Mouse (Mus musculus): ENCODE data around the gene Mtfr1l. TPM values are rescaled to one million over a fixed set of nuclear protein-coding genes. Genes with fewer than 3 reads are reported as not detected.
"Not testable (repeated sequence)": the region's sequence is repeated elsewhere in the genome, so short reads cannot be mapped to it uniquely, and the experiment has no call there.

Mtfr1l gene
- polyA plus RNA-seq, 1 experiment = 165 TPM

DNA sequence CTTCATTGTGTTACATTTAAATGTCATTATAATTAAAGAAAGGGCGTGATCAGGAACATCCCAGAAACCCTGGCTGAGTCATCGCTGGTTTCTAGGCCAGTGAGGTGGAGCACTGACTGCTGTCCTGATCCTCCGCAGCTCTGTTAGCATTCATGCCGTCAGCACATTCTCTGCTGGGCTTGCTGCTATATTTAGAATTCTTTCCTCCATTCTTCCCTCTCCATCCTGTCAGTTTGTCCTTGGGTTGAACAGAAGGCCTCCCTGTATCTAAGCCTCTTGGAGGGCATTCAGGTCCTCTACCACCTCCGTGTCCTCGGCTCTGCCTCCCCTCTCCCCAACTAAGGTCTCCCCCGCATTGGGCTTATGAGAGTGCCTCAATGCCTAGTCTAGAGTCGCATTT lies 18.2 kb downstream of the Mtfr1l start:
- DNase-seq (ENCODE audit: low spot score) = no peak

DNA sequence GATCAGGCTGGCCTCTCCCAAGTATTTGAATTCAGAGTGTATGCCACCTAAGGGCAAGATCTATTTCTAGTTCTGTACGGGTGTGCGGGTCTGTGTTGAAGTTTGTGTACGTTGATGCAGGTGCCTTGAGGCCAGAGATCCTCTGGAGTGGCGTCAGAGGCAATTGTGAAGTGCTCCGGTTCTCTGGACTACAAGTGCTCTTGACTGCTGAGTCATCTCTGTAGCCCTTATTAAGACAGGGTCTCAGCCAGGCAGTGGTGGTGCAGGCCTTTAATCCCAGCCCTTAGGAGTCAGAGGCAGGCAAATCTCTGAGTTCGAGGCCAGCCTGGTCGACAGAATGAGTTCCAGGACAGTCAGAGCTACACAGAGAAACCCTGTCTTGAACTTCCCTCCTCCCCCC lies 19.6 kb downstream of the Mtfr1l start:
- no peak for DNase-seq (ENCODE audit: low spot score)

DNA sequence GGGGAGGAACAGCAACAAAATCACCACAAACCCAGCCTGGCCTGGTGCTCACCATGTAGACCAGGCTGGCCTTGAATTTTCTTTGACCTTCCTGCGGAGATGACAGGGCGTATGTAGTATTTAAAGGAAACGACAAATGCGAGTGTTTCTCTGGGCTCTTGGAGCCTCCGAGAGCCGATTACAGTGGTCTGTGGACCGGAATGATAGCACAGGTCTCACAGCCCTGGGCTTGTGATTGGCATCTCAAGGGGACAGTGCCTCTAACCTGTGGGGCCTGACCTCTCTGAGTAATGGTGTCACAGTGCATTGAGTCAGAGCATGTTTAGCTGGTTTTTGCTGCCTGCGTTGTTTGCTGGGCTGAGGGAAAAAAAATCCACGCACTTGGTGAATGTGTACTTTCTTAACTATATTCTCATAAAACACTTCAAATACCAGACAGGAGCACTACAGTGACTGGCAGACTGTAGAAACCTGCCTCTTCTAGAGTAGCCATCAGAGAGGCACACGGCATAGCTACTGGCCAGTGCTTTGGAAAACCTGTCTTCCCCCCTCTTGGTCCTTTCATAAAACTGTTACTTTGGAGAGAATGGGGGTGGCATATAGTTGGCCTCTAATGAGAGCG lies 20.8 kb downstream of the Mtfr1l start:
- no peak for DNase-seq (ENCODE audit: low spot score)

DNA sequence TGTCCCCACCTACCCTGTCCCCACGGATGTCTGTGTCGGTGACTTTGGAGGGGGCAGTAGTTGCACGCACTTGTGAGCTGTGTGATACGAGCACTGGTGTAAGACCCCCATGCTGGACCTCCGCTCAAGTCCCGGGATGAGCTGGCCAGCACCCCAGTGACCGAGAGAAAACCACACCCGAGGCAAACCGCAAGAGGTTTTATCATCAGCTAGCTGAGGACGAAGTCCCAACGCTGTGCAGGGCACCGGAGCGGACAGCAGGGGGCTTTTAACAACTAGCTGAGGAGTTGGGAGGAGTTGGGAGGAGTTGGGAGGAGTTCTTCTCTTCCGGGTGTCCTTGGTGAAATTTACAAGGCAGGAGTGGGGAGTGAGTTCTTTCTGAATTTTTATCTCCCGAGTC lies 22.4 kb downstream of the Mtfr1l start:
- DNase-seq (ENCODE audit: low spot score) = no peak

DNA sequence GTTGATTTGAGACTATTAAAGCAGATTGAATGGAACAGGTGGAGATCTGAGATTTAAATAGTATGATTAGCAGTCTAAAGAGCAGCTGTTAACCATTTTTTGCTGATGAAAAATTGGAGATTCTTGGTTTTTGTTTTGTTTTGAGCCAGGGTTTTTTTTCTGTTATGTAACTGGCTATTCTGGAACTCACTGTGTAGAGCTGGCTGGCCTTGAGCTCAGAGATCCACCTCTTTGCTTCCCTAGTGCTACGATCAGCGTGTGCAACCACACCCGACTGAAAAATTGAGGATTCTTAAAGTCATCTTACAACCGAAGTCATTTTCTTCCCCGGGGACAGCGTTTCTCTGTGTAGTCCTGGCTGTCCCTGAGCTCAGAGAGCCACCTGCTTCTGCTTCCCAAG lies 23.5 kb downstream of the Mtfr1l start:
- no peak for DNase-seq (ENCODE audit: low spot score)

GRCm38 (mm10) chr4:134510845-134511411 lies 24.3 kb downstream of the Mtfr1l start, which contains the start of gene Aunip:
Gene Aunip (plus strand): TSS chr4:134510999.
- DNase-seq (ENCODE audit: low spot score) = peak; percentile 63

DNA sequence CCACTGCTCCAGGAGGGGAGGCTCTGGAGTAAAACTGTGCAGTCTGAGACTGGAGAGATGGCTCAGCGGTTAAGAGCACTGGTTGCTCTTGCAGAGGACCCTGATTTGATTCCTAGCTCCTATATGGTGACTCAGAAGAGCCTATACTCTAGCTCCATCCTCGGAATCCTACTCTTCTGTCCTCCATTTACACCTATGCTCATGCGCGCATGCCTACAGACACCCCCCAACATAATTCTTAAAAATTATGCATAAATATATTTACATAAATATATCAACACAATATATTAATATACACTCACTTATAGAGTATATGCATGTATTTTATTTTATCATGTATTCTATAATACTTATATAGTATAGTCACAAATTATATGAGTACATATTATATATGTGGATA lies 24.8 kb downstream of the Mtfr1l start:
- DNase-seq (ENCODE audit: low spot score) = no peak

- DNase-seq (ENCODE audit: low spot score) = no peak
Measured at GRCm38 (mm10) chr4:134506713-134507112, 28.5 kb downstream of the Mtfr1l start.

DNA sequence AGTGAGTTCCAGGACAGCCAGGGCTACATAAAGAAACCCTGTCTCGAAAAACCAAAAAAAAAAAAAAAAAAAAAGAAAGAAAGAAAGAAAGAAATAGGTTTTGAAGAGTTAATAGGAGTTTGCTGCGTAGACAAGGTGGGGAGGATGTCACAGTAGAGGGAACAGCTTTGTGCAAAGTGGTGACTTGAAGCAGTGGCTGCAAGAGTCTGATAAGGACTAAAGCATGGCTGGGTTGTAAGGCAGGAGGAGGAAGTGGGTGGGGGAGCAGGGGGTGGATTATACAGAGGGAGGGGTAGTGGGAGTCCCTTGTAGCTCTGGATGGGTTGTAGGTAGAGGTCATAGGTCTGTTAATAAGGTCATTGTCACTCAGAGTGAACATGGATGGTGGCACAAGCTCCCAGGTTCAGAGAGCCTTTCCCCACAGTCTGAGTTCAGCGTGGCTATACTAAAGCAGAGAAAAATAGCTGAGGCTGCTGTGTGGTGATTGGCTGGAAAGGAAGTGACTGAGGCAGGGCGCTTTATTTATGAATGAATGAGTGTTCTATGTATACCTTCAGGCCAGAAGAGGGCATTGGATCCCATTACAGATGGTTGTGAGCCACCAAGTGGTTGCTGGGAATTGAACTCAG lies 29.1 kb downstream of the Mtfr1l start:
- DNase-seq (ENCODE audit: low spot score) = no peak

DNA sequence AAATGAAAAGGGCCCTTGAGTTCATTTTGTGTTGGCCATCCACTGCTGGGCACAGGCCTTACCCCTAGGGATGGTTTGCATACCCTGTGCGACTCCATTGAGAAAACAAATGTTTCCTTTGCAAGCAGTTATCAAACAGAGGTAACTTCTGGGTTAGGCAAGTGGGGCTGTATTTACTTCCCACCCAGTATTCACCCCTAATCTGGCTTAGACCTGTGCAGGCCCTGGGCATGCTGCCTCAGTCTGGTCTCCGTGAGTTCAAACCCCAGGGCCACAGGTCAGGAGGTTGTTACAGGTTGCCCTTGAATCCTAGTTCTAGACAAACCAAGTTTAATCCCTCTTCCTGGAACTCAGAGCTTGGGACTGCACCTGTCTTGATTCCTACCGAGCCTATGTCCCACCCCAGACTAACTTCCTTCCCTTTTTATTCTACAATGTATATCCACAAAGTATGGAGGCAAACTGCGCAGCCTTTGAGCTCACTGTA lies 29.8 kb downstream of the Mtfr1l start:
- no peak for DNase-seq (ENCODE audit: low spot score)

GRCm38 (mm10) chr4:134503686-134504357 lies 31.4 kb downstream of the Mtfr1l start:
- DNase-seq (ENCODE audit: low spot score) = no peak

GRCm38 (mm10) chr4:134501095-134501494 lies 34.1 kb downstream of the Mtfr1l start:
- no peak for DNase-seq (ENCODE audit: low spot score)

GRCm38 (mm10) chr4:134498983-134499382 lies 36.2 kb downstream of the Mtfr1l start:
- not testable (repeated sequence) for DNase-seq (ENCODE audit: low spot score)

DNA sequence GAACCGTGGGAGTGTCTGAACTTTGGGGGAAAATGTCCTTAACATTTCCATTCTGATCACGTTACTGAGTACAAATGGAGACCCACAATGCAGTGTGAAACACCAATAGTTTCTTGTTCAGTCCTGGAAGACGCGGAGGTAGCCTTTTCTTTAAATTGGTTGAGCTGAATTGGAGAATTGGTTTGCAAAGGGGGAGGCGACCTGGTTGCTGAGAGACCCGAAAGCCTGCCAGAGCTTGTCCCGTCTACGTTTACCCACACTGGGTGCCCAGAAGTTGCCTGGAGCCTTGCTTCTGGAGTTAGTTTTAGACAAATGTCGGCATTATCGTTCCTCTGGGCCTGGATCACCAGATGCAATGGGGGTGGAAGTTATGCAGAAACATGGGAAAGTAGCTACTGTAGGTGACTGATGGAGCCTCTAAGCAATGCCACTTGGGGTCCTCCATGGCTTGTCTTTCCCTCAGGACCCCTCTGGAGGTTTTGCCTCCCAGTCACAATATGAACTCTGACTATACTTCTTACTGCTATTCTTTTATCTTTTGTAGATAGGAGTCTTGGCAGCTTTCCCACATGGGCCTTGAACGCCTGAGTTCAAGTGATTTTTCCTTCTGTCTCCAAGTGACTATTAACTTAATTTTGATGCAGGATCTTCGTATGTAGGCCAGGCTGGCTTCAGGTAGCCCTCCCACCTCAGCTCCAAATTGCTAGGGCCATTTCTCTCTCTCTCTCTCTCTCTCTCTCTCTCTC lies 37.0 kb downstream of the Mtfr1l start:
- DNase-seq (ENCODE audit: low spot score) = no peak

- DNase-seq (ENCODE audit: low spot score) = no peak
Measured at GRCm38 (mm10) chr4:134497223-134497622, 38.0 kb downstream of the Mtfr1l start.

- DNase-seq (ENCODE audit: low spot score) = peak; percentile 72
Measured at GRCm38 (mm10) chr4:134496595-134497210, 38.5 kb downstream of the Mtfr1l start, which contains the start of gene Paqr7. Gene Paqr7 (plus strand): TSS chr4:134496697.

- DNase-seq (ENCODE audit: low spot score) = no peak
Measured at GRCm38 (mm10) chr4:134495546-134495923, 39.7 kb downstream of the Mtfr1l start.

- no peak for DNase-seq (ENCODE audit: low spot score)
Measured at GRCm38 (mm10) chr4:134494780-134495545, 40.2 kb downstream of the Mtfr1l start.

DNA sequence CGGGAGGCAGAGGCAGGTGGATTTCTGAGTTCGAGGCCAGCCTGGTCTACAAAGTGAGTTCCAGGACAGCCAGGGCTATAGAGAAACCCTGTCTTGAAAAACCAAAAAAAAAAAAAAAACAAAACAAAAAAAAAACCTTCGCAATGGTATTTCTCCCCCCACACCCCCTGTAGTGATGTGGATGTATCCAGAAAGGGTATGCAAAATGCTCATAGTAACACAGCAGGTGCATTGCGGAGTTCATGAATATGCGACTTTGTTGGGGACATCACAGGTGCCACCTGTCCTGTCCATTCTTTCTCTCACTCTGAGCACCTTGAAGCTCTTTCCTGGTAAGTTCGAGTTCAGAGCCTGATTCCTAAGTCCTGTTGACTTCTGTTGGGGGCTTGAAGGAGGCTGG lies 41.0 kb downstream of the Mtfr1l start:
- DNase-seq (ENCODE audit: low spot score) = not testable (repeated sequence)

DNA sequence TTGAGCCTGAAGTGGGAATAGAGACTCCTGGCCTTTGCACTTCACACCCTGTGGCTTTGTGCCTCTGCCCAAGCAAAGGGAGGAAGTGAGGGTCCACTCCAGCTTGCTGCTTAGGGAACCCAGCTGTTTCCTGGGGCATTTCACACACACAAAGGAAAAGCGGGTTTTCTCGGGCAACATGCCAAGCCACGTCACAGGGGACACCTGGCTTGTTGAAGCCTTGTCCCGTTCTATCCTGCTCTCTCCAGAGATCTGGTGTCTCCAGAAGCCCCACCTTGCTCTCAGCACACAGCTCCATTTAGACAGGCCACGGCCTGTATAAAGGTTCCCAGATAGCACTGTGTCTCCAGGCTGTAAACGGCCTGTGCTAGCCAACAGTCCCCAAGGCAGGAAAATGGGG lies 43.5 kb downstream of the Mtfr1l start:
- DNase-seq (ENCODE audit: low spot score) = no peak

All from urinary bladder, adult 2 months (tissue).